Mouse (Mus musculus) CH12F3 (cell line): Measurements from ENCODE around the gene Efhc2.

Experiments
- in situ Hi-C: fragments of 300-500 bp; cut with MboI; formaldehyde crosslinking; loops from 2 replicates; pipeline ENCODE4 v1.14.3; 2020; ENCODE audit warnings: low sequenced_read_pairs

The Efhc2 gene

GRCm38 (mm10) chrX:17319126-17319583 is at the start of gene Efhc2:
TSS of gene Efhc2 (minus strand) at chrX:17319368.
- in situ Hi-C loops: no loop called here

- in situ Hi-C loops: no loop called here
Observed at GRCm38 (mm10) chrX:17365114-17365513, 45.9 kb upstream of the Efhc2 start.

GRCm38 (mm10) chrX:17300349-17300880 is 18.8 kb downstream of the Efhc2 start:
- in situ Hi-C loops: no loop called here

- in situ Hi-C loops: no loop called here
Observed at GRCm38 (mm10) chrX:17283899-17284298, 35.3 kb downstream of the Efhc2 start.

- in situ Hi-C loops: no loop called here
Observed at GRCm38 (mm10) chrX:17225141-17225540, 94.0 kb downstream of the Efhc2 start.

- in situ Hi-C loops: no loop called here
Observed at GRCm38 (mm10) chrX:17217451-17217850, 101.7 kb downstream of the Efhc2 start.

GRCm38 (mm10) chrX:17213515-17213914 is 105.7 kb downstream of the Efhc2 start:
- in situ Hi-C loops: no loop called here

GRCm38 (mm10) chrX:17175748-17176147 is 143.4 kb downstream of the Efhc2 start:
- in situ Hi-C loops: no loop called here

- in situ Hi-C loops: no loop called here
Observed at GRCm38 (mm10) chrX:17165638-17166037, 153.5 kb downstream of the Efhc2 start.
